Mouse (Mus musculus) adrenal gland, postnatal 36 days (tissue): ENCODE data around the gene Spon2. TPM values are rescaled to one million over a fixed set of nuclear protein-coding genes. Genes with fewer than 3 reads are reported as not detected.
A peak's percentile ranks its signal among the peaks of the same experiment; 100 is the strongest.

Source experiments
- DNase-seq, 2 experiments: peaks; one replicate each; pipeline ENCODE4 v3.0.0; 2021; ENCODE audit warnings: mixed read lengths in 1 of 2
- total RNA-seq, 2 experiments: library from RNA; stranded (reverse); gene quantifications; 2 replicates each; pipeline ENCODE4 v1.2.3; 2021

Spon2 gene
- total RNA-seq, 2 experiments from 2014 or later: 0.66 to 1.1 TPM

GRCm38 (mm10) chr5:33217663-33218062 lies 592 bp downstream of the Spon2 start:
- no peak for DNase-seq

GRCm38 (mm10) chr5:33214723-33215122 lies 3.5 kb downstream of the Spon2 start:
- peak in 1 of 2 experiments; percentile 25 for DNase-seq

GRCm38 (mm10) chr5:33211254-33211653 lies 7.0 kb downstream of the Spon2 start:
- peak in 1 of 2 experiments; percentile 30 for DNase-seq

GRCm38 (mm10) chr5:33210515-33210914 lies 7.7 kb downstream of the Spon2 start:
- no peak for DNase-seq

GRCm38 (mm10) chr5:33208533-33209245 lies 9.6 kb downstream of the Spon2 start:
- no peak for DNase-seq

GRCm38 (mm10) chr5:33207136-33207535 lies 11.1 kb downstream of the Spon2 start:
- no peak for DNase-seq

GRCm38 (mm10) chr5:33206328-33206727 lies 11.9 kb downstream of the Spon2 start:
- DNase-seq: no peak

GRCm38 (mm10) chr5:33204284-33204683 lies 14.0 kb downstream of the Spon2 start:
- no peak for DNase-seq

- peak; percentile 73 to 81 for DNase-seq
These were observed 14.5 kb downstream of the Spon2 start for GRCm38 (mm10) chr5:33203691-33204242.

GRCm38 (mm10) chr5:33203171-33203565 lies 15.1 kb downstream of the Spon2 start:
- DNase-seq: no peak

GRCm38 (mm10) chr5:33202516-33203170 lies 15.6 kb downstream of the Spon2 start:
- no peak for DNase-seq

GRCm38 (mm10) chr5:33201697-33202096 lies 16.6 kb downstream of the Spon2 start:
- no peak for DNase-seq

- no peak for DNase-seq
These were observed 18.2 kb downstream of the Spon2 start for GRCm38 (mm10) chr5:33200071-33200470.

- DNase-seq: no peak
These were observed 22.9 kb downstream of the Spon2 start for GRCm38 (mm10) chr5:33195246-33195852.

GRCm38 (mm10) chr5:33193567-33193966 lies 24.7 kb downstream of the Spon2 start:
- peak in 1 of 2 experiments; percentile 4 for DNase-seq

Other genes starting within 250 kb of the Spon2 start
- gene Ywhah, start 199.6 kb downstream of the Spon2 start, total RNA-seq: 100 to 1,000 TPM; 169 to 179 TPM
- gene Slc5a1, start 114.2 kb downstream of the Spon2 start, total RNA-seq: not detected
- 100 to 1,000 TPM; 225 to 232 TPM for gene Ctbp1, start 56.5 kb upstream of the Spon2 start, total RNA-seq
- gene Maea, start 117.1 kb upstream of the Spon2 start, total RNA-seq: 100 to 1,000 TPM; 119 to 120 TPM
- 1 to 10 TPM; 5.8 to 8.4 TPM for gene Uvssa, start 160.1 kb upstream of the Spon2 start, total RNA-seq
- gene Nkx1-1, start 215.5 kb upstream of the Spon2 start, total RNA-seq: not detected